Mouse (Mus musculus): ENCODE measurements around the gene Eid3.
A peak's percentile ranks its signal among the peaks of the same experiment; 100 is the strongest.

Eid3 gene

DNA sequence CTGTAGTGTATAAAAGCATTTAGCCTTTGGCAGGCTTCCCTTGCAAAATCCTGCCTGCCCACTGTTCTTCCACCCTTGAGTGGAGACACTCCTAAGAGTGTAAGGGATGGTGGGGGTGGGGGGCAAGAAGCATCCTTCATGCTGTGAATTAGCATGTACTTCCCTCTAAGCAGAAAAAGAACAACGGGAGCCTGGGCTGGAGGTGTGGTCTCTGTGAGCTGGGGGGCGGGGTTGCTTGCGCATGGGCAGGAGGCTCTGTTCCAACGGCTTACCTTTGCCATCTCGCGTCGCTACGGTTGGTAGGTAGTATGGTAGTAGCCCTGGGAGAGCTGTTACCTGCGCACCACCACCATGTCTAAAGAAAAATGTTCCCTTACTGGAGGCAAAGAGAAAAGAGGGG lies at the start of gene Eid3:
Eid3 (plus strand) TSS at position 271 of the 400 bp plus-strand sequence.
- ATAC-seq (ENCODE audit: insufficient number of reproducible peaks, low FRiP score, low TSS enrichment): no peak

DNA sequence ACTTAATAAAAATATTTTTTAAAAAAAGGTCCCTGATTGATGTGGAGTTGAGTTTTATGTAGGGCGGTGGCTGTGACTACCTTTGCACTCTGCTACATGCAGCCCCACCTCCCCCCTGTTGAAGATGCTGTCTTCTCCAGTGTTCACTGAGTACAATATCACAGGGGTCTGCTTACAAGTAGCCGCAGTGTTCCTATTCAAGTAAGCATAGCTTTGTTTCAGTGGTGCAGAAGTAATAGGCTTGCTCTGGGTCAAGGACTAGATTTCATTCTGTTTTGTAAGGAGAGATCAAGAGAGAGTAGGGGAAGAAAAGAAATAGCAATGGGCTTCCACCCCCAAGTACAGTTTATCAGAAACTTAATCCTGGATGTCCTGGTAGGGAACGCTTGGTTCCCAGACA lies 48.9 kb upstream of the Eid3 start:
- ATAC-seq (ENCODE audit: insufficient number of reproducible peaks, low FRiP score, low TSS enrichment): no peak

DNA sequence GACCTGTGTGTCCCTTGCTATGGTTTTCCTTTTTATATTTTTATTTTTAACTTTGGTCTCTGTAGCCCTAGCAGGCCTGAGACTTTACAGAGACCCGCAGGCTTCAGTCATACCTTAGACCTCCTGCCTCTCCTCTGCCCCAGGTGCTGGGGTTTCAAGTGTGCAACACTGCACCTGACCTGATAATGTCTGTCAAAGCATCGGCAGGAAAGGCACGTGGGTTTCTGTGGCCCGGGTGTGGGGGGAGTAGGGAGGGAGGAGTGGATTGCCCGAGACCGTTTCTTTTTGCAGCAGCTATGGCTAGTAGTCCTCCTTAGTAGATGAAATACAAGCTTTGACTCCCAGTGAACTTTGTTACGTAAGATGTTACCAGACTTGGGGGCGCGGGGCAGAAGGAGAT lies 48.5 kb upstream of the Eid3 start:
- no peak for ATAC-seq (ENCODE audit: insufficient number of reproducible peaks, low FRiP score, low TSS enrichment)

DNA sequence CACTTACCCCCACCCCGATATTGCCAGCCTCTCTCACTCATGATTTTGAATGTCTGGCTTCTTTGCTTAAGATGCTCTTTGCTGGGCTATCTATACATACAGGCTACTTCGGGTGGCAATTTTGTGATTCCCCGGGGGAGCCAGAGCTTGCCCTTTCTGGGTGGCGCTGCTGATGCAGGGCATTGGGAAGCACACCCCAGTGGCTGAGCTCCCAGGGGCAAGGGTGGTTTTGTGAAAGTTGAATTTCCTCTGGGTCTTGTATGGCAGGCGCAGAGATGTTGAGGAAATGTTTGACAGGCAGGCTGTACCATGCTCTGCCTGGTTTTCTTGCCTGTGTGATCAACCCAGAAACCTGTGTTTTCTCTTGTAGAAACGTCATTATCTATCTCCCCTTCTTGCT lies 47.8 kb upstream of the Eid3 start:
- ATAC-seq (ENCODE audit: insufficient number of reproducible peaks, low FRiP score, low TSS enrichment): no peak

DNA sequence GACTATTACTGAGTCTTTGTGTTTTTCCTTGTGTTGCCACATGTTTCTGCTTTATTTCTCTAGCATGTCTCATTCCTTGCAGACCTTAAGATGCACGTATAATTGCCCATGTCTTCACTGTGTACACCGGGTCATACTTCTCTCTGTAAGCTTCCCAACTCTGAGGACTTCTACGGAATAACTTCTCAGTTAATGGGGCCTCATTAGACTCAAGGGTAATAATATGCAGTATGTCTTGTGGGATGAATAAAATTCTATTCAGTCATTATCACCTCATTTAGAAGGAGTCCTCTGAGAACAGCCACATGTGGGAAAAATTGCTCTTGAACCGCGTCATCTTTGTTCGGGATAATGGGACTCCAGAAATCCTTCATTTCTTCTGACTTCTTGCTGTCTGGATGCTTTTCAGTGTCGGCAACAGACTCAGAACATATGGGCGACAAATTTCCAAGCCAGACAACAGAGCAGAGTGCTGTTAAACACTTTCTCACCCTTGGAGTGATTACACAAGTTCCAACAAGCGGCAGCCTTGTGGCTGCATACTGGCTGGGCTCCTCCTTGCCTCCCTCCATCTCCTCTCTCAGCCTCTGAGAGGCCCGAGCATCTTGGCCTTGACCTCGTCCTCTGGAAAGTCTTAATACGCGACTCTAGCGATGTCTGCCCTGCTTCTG lies 43.2 kb upstream of the Eid3 start:
- no peak for ATAC-seq (ENCODE audit: insufficient number of reproducible peaks, low FRiP score, low TSS enrichment)

DNA sequence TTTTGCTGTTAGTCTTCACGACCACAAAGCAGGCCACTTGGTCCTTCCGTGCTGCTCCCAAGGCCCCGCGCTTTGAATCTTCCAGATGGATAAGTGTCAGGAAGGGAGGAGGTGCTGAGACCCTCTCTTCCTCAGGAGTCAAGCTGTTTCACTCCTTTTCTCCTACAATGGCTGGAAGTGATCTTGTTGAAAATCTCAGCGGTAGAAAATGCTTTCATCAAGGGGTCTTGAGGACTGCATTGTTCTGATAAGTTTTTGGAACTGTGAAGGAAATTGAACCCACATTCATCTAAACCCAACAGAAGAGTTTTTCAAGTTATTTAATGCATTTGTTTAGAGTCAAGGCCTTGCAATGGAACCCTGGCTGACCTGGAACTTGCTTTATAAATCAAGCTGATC lies 42.6 kb upstream of the Eid3 start:
- ATAC-seq (ENCODE audit: insufficient number of reproducible peaks, low FRiP score, low TSS enrichment): no peak

DNA sequence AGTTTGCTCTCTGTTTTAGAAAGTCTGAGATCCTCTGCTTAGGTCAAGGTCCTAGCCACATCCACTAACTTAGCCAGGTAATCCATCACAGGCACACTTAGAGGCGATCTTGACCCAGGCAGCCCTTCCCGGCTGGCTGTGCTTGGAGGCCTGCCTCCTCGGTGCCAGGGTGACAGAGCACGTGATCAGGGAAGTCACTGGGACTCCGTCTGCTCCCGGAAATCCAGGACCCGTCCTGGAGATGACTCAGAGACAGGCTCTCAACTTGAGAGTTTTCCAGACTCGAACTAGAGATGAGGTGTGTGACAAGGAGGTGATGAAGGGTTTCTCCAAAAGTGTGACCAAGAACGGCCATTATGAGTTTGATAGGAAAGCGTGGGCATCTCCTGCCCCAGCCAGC lies 41.9 kb upstream of the Eid3 start:
- ATAC-seq (ENCODE audit: insufficient number of reproducible peaks, low FRiP score, low TSS enrichment): no peak

DNA sequence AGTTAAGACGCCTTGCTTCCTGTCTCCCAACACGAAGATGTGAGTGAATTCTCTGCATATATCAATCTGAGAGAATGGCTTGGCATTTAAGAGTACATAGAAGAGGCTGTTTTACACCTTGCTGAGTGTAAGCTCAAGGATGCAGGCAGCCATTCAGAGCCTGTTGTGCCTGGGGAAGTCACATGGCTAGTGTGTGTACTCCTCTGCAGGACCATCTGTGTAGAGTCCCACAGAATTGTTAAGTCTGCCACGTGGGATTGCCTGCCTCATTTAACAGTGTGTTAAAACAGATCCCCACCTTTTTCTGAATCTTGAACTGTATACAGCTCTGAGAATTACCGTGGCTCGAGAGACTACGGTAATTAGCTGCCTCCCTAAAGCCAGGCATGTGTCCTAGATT lies 39.9 kb upstream of the Eid3 start:
- no peak for ATAC-seq (ENCODE audit: insufficient number of reproducible peaks, low FRiP score, low TSS enrichment)

DNA sequence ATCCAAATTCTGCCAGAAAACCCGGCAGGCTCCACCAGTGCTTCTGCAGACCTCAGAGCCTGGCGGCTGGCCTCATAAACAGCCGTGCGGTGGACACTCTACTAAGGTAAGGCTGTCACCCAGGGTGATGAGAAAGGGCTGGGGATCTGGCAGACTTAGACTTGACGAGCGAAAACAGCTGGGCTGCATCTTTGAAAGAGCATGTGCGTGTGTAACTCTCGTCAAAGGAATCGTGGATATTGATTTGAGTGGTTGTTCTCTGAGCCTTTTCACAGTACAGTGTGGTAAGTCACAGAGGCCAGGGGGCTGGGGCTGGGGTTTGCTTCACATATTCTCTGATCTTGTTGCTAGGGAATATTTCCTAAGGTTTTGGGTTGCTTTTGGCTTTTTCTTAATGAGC lies 32.5 kb upstream of the Eid3 start, which contains the start of gene Txnrd1:
Txnrd1 (plus strand) TSS at position 26 of the 400 bp plus-strand sequence.
- no peak for ATAC-seq (ENCODE audit: insufficient number of reproducible peaks, low FRiP score, low TSS enrichment)

DNA sequence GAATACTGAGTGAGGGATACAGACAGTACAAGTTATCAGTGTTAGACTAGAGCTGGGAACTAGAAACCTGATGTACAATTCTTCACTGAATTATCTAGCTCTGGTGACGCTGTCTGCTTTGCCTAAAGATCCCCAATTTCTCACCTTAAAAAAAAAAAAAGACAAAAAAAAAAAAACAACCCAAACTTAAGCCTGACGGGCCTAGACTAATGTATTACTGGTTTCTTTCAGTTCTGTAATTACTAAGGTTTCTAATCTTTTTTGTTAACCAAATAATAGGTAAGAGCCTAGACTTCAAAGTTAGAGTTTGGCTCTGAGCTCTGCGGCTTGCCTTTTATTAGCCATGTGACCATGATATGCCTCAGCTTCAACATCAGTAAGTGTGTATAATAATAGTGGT lies 30.5 kb upstream of the Eid3 start:
- no peak for ATAC-seq (ENCODE audit: insufficient number of reproducible peaks, low FRiP score, low TSS enrichment)

DNA sequence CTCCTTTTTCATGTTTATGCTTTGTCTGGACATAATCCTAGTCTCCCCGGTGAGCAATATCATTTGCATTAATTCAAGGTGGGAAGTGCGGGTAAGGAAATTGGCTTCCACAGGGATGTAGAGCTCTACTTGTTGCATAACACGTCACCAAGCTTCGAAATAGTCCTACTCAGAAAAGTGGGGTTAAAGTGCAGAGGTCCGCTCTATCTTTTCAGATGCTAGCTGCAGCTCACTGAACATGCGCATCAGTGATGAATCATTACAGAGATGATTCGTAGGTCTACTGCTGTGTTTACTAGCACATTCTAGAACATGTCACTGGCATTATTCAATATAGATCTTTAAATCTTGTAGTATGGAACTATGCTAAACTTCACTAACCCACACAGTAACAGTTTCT lies 28.0 kb upstream of the Eid3 start:
- no peak for ATAC-seq (ENCODE audit: insufficient number of reproducible peaks, low FRiP score, low TSS enrichment)

DNA sequence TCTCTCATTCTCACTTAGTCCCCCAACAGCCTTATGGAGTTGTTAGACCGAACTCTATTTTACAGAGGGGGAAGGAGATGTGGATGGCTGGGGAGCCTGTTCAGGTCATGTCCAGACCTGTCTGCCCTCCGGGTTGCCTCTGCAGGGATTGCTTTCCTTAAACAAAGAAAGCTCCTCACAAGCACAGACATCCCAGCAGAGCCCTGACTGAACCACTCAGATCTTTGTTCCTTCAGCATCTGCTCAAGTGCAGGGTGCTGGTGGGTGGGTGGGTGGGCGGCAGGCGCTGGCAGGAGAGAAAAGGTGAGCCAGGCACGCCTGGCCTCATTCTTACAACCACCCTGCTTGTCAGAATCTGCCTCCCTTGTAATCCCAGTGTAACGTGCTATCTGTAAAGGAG lies 22.3 kb upstream of the Eid3 start:
- ATAC-seq (ENCODE audit: insufficient number of reproducible peaks, low FRiP score, low TSS enrichment): no peak

DNA sequence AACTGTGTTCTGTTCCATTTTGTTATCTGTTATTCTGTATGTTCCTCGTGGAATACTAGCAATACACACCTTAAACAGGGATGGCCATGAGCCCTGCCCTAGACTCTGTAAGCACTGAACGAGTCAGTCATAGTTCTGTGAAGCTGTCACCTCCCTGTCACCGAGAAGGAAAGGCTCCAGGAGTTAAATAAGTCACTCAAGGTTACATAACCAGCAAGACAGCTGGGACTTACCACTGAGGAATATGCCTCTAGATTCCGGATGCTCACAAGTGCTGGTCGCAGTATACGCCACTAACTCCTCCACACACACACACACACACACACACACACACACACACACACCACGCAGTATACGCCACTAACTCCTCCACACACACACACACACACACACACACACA lies 21.7 kb upstream of the Eid3 start:
- no peak for ATAC-seq (ENCODE audit: insufficient number of reproducible peaks, low FRiP score, low TSS enrichment)

DNA sequence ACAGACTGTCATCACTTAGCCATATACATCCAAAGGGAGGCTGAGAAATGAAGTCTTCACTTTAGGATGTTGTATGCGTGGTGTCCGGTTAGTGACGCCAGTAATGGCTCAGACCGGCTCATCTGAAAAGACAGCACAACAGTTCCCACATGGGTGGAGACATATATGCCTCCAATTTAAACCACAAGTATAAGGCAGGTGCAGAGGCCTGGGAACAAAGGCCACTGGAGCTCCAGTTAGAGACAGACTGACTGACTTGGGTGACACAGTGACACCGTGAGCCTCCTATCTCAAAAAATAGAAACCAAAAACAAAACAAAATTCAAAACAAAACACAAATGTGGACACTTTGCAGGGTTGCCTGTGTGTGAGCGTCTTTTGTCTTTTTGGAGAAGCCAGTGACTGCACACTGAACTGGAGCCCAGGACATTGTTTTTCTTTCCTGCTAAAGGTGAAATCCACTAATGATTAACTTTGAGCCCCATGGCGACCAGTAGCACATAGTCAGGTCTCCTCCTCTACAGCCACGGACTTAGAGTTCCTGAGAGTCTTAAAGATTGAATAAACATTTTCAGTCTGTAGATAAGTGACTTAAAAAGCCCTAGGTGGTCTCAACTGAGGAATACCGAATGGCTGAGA lies 18.5 kb upstream of the Eid3 start:
- ATAC-seq (ENCODE audit: insufficient number of reproducible peaks, low FRiP score, low TSS enrichment): no peak

DNA sequence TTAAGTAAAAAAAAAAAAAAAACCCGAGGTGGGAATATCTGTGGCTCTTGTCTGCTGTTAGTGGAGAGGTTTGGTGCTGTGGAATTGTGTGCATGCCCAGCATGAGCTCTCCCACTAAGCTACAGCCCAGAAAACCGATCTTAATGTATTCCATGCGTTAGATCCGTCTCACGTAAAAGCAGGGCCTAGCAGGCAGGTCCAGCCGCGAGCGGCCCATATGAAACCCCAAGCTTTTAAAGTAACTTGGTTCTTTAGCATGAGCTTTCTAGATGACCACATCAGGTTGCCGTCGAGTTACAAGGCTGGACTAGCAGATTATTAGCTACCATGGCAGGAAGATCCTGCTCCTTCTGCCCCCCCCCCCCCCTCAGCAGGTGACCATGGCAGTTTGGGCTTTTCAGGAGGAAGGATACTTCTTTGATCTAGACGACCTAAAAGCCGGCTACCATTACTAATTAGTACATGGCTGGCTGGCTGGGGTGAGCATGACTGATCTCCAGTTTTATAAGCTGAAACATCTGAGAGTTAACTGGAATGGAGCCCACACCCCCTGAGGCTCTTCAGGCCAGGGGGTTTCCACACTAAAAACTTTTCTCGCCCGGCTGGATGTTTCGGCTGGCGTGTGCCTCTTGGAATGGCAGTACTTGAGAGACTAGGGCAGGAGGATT lies 16.6 kb upstream of the Eid3 start:
- ATAC-seq (ENCODE audit: insufficient number of reproducible peaks, low FRiP score, low TSS enrichment): no peak

DNA sequence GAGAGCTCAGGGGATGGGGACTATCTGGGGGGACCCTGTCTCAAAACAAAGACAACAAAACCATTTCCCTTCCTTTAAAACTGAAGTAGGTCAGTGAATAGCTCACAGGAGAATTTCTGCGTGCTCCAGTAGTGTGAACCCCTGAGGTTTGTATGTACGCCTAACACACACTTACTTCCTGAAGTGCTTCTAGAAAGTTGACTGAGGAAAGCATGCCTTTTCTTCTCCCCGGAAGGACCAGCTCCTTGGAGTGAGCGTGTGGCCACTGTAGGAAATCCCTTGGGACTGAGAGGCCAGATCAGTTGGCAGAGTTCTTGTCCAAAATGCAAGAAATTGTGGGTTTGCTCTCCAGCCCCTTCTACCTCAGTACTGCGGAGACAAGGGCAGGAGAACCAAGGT lies 16.1 kb upstream of the Eid3 start:
- no peak for ATAC-seq (ENCODE audit: insufficient number of reproducible peaks, low FRiP score, low TSS enrichment)

DNA sequence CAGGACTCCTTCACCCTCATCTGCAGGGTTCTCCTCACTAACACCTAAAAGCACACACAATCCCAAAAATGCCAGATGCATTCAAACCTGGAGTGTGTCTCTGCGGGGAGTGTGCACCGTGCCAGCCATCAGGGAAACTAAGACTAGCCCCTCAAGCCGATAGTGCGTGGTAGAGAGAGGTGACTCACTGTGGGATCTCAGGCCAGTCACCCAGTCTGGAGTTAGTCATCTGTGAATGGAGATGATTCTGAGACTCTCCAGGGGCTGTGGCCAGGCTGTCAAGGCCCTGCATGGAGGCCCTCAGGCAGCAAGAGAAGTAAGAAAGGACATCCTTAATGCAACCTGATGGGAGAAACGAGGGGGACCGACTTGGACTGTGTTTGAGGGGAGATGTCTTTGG lies 14.7 kb upstream of the Eid3 start:
- ATAC-seq (ENCODE audit: insufficient number of reproducible peaks, low FRiP score, low TSS enrichment): no peak

DNA sequence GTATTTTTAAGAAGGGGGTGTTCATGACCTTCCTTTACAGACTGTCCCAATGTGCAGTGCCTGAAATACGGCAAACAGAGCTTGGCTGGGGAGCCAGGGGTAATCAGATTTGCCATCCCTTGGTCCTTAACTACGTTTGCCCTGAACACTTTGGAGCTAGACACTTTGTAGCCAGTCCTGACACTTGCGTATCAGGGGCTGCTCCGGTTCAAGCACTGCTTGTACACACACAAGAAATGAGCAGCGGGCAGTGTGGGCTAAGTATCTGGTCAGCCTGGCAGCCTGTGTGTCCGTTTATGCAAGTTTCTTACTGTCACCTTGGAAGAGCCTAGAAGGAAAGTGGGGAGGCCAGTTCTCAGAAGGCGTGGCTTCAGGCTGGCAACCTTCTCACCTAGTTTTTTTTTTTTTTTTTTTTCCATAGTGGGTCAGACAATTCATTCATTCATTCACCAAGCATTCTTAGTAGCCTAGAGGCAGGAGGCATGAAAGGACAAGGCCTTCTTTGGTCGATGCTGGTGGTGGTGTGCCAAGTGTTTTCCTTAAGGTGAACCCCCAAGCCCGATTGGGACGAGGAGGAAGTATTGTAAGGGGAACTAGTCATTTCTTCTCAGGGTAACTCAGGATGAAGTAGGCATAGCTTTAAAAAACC lies 8.3 kb upstream of the Eid3 start:
- ATAC-seq (ENCODE audit: insufficient number of reproducible peaks, low FRiP score, low TSS enrichment): no peak

DNA sequence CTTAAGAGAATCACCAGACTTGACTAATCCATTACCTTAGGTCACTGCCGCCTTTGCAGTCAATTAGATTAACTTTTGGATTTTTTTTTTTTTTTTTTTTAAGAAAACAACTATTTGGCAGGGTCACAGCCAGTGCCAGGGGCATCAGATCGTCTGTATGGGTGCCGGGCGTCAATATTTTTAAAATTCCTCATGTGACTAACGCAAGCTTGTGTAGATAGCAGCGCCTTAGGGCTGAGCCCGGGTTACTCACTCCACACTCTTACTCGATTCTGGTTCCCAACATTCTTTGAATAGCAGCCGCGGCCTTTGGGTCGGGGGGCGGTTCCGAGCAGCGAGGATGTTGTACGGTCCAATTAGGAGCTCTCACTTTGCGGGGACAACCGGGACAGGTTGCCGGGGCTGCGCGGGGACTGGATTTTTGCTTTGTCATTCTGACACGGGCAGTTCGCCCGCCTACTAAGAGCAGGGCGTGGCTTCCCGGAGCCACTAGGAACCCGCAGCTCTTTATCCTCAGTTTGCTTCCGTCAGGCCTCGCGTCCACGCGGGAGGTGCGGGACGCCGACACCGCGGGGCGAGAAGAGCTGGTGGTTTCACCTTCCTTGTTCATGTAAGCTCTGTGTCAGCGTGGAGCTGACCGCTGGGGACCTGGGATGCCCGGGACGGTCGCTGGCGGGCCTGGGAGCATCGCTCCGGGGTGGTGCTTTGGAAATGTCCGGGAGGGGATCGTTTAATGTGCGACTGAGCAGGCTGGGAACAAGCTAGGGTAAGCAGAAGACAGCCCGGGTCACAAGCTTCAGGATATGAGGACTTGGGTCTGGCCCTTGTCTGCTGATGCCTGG lies 7.5 kb upstream of the Eid3 start:
- ATAC-seq (ENCODE audit: insufficient number of reproducible peaks, low FRiP score, low TSS enrichment): peak; percentile 92

DNA sequence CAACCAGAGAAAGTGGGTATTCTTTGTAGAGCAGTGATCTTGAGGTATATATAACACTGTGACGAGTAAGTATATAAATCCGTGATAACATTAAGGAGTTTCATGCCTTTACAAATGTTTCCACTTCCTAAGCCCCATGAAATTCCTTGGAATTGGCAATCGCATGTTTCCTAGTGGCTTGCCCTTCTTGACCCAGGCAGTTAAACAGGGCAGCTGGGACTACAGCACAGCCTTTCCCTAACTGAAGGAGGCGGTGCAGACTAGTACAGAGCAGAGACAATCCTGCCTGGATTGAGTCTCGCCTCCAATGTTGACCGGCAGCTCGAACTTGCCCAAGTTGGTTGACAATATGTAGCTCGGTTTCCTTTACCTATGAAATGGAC lies 6.9 kb upstream of the Eid3 start:
- ATAC-seq (ENCODE audit: insufficient number of reproducible peaks, low FRiP score, low TSS enrichment): no peak
